Mouse (Mus musculus): ENCODE data around the gene Tspo. TPM values are rescaled to one million over a fixed set of nuclear protein-coding genes. Genes with fewer than 3 reads are reported as not detected.

Tspo gene
- polyA plus RNA-seq, 1 experiment: 402 TPM

GRCm38 (mm10) chr15:83541647-83542287 is 21.6 kb upstream of the Tspo start:
- TF ChIP-seq CTCF (conservative IDR thresholded peaks at IDR 0.05; ENCODE audit: insufficient read depth, insufficient read length, low read depth, low read length): no peak
- no peak for TF ChIP-seq POLR2A (IDR thresholded peaks at IDR 0.05; ENCODE audit: low read depth, low read length)
- H3K4me3 ChIP-seq (ENCODE audit: insufficient read depth, low read depth, low read length): no peak overlapping the region
- H3K27ac ChIP-seq (ENCODE audit: insufficient read depth, low read depth, low read length): no peak overlapping the region
- H3K36me3 ChIP-seq (ENCODE audit: control insufficient read depth, insufficient read depth, low read length): no peaks in the 10 kb centered on the region
- H3K27me3 ChIP-seq (replicated peaks; ENCODE audit: control insufficient read depth, insufficient read depth, low read length): no peaks in the 10 kb centered on the region
- H3K4me1 ChIP-seq (ENCODE audit: control insufficient read depth, insufficient read depth, low read length): peaks cover 20% of the 10 kb centered on the region
- DNase-seq: no peak
- 76% methylated on average over 9 of the region's 9 CpGs for WGBS

- H3K27ac ChIP-seq (ENCODE audit: insufficient read depth, low read depth, low read length): no peak overlapping the region
- no peaks in the 10 kb centered on the region for H3K36me3 ChIP-seq (ENCODE audit: control insufficient read depth, insufficient read depth, low read length)
- WGBS: 79% methylated on average over 7 of the region's 7 CpGs
- TF ChIP-seq CTCF (conservative IDR thresholded peaks at IDR 0.05; ENCODE audit: insufficient read depth, insufficient read length, low read depth, low read length): no peak
- no peak for DNase-seq
- H3K4me3 ChIP-seq (ENCODE audit: insufficient read depth, low read depth, low read length): no peak overlapping the region
- no peaks in the 10 kb centered on the region for H3K4me1 ChIP-seq (ENCODE audit: control insufficient read depth, insufficient read depth, low read length)
- H3K27me3 ChIP-seq (replicated peaks; ENCODE audit: control insufficient read depth, insufficient read depth, low read length): no peaks in the 10 kb centered on the region
Observed at GRCm38 (mm10) chr15:83546029-83546428, 17.4 kb upstream of the Tspo start.

- no peak overlapping the region for H3K4me3 ChIP-seq (ENCODE audit: insufficient read depth, low read depth, low read length)
- no peaks in the 10 kb centered on the region for H3K27me3 ChIP-seq (replicated peaks; ENCODE audit: control insufficient read depth, insufficient read depth, low read length)
- no peaks in the 10 kb centered on the region for H3K4me1 ChIP-seq (ENCODE audit: control insufficient read depth, insufficient read depth, low read length)
- no peak for DNase-seq
- H3K36me3 ChIP-seq (ENCODE audit: control insufficient read depth, insufficient read depth, low read length): no peaks in the 10 kb centered on the region
- 91% methylated on average over 8 of the region's 8 CpGs for WGBS
- no peak overlapping the region for H3K27ac ChIP-seq (ENCODE audit: insufficient read depth, low read depth, low read length)
- no peak for TF ChIP-seq CTCF (conservative IDR thresholded peaks at IDR 0.05; ENCODE audit: insufficient read depth, insufficient read length, low read depth, low read length)
- TF ChIP-seq POLR2A (IDR thresholded peaks at IDR 0.05; ENCODE audit: low read depth, low read length): no peak
Observed at GRCm38 (mm10) chr15:83547144-83547543, 16.2 kb upstream of the Tspo start.

GRCm38 (mm10) chr15:83550137-83550536 is 13.3 kb upstream of the Tspo start:
- H3K4me3 ChIP-seq (ENCODE audit: insufficient read depth, low read depth, low read length): no peak overlapping the region
- peaks cover 4% of the 10 kb centered on the region; the same call in 1 of the 2 replicates for H3K4me1 ChIP-seq (ENCODE audit: control insufficient read depth, insufficient read depth, low read length)
- H3K36me3 ChIP-seq (ENCODE audit: control insufficient read depth, insufficient read depth, low read length): no peaks in the 10 kb centered on the region
- no peaks in the 10 kb centered on the region for H3K27me3 ChIP-seq (replicated peaks; ENCODE audit: control insufficient read depth, insufficient read depth, low read length)
- no peak overlapping the region for H3K27ac ChIP-seq (ENCODE audit: insufficient read depth, low read depth, low read length)
- WGBS: 79% methylated on average over 2 of the region's 2 CpGs
- DNase-seq: peak; percentile 61
- TF ChIP-seq CTCF (conservative IDR thresholded peaks at IDR 0.05; ENCODE audit: insufficient read depth, insufficient read length, low read depth, low read length) (no peak), POLR2A (IDR thresholded peaks at IDR 0.05; ENCODE audit: low read depth, low read length) (no peak)

GRCm38 (mm10) chr15:83553831-83554230 is 9.6 kb upstream of the Tspo start:
- no peaks in the 10 kb centered on the region for H3K27me3 ChIP-seq (replicated peaks; ENCODE audit: control insufficient read depth, insufficient read depth, low read length)
- no peak overlapping the region for H3K4me3 ChIP-seq (ENCODE audit: insufficient read depth, low read depth, low read length)
- TF ChIP-seq CTCF (conservative IDR thresholded peaks at IDR 0.05; ENCODE audit: insufficient read depth, insufficient read length, low read depth, low read length) (no peak), POLR2A (IDR thresholded peaks at IDR 0.05; ENCODE audit: low read depth, low read length) (no peak)
- no peaks in the 10 kb centered on the region for H3K36me3 ChIP-seq (ENCODE audit: control insufficient read depth, insufficient read depth, low read length)
- no peak overlapping the region for H3K27ac ChIP-seq (ENCODE audit: insufficient read depth, low read depth, low read length)
- peaks cover 9% of the 10 kb centered on the region for H3K4me1 ChIP-seq (ENCODE audit: control insufficient read depth, insufficient read depth, low read length)
- DNase-seq: no peak

GRCm38 (mm10) chr15:83555161-83555974 is 8.0 kb upstream of the Tspo start:
- H3K4me3 ChIP-seq (ENCODE audit: insufficient read depth, low read depth, low read length): peak overlapping the region; percentile 67
- H3K36me3 ChIP-seq (ENCODE audit: control insufficient read depth, insufficient read depth, low read length): no peaks in the 10 kb centered on the region
- peak; percentile 93 for DNase-seq
- WGBS: under 1% methylated on average over 74 of the region's 74 CpGs
- H3K27me3 ChIP-seq (replicated peaks; ENCODE audit: control insufficient read depth, insufficient read depth, low read length): no peaks in the 10 kb centered on the region
- TF ChIP-seq POLR2A (IDR thresholded peaks at IDR 0.05; ENCODE audit: low read depth, low read length) (peak; percentile 85), CTCF (conservative IDR thresholded peaks at IDR 0.05; ENCODE audit: insufficient read depth, insufficient read length, low read depth, low read length) (no peak)
- H3K27ac ChIP-seq (ENCODE audit: insufficient read depth, low read depth, low read length): peak overlapping the region; percentile 92
- H3K4me1 ChIP-seq (ENCODE audit: control insufficient read depth, insufficient read depth, low read length): peaks cover 9% of the 10 kb centered on the region

GRCm38 (mm10) chr15:83560941-83561477 is 2.4 kb upstream of the Tspo start:
- no peak for TF ChIP-seq CTCF (conservative IDR thresholded peaks at IDR 0.05; ENCODE audit: insufficient read depth, insufficient read length, low read depth, low read length)
- no peak for TF ChIP-seq POLR2A (IDR thresholded peaks at IDR 0.05; ENCODE audit: low read depth, low read length)
- Histone ChIP-seq H3K27ac (ENCODE audit: insufficient read depth, low read depth, low read length) (no peak overlapping the region), H3K4me3 (ENCODE audit: insufficient read depth, low read depth, low read length) (no peak overlapping the region), H3K27me3 (replicated peaks; ENCODE audit: control insufficient read depth, insufficient read depth, low read length) (no peaks in the 10 kb centered on the region), H3K4me1 (ENCODE audit: control insufficient read depth, insufficient read depth, low read length) (peaks cover 9% of the 10 kb centered on the region), H3K36me3 (ENCODE audit: control insufficient read depth, insufficient read depth, low read length) (no peaks in the 10 kb centered on the region)
- DNase-seq: no peak
- WGBS: 72% methylated on average over 5 of the region's 5 CpGs

Data from kidney, adult 2 months (tissue).